Mouse (Mus musculus) liver, postnatal 0 days (tissue): ENCODE results near the gene Bmpr1a.

Experiments
- CTCF ChIP-seq: sonication (generic); IDR thresholded peaks from 2 replicates; pipeline ENCODE4 v1.5.1; 2016; ENCODE audit warnings: antibody characterized with exemption, low read depth
- EP300 ChIP-seq: IDR thresholded peaks from 2 replicates; pipeline ENCODE4 v1.6.1; 2016; ENCODE audit warnings: antibody characterized with exemption, low read depth, mild to moderate bottlenecking

GRCm38 (mm10) chr14:34497346-34497745 lies 5.8 kb downstream of the Bmpr1a start:
- TF ChIP-seq CTCF (no peak), EP300 (no peak)
